ENCODE assay signal across 8 mouse cellular contexts in genomic region chr13:59584481-59584880, GRCm38 (mm10). TPM values are rescaled to one million over a fixed set of nuclear protein-coding genes. Genes with fewer than 3 reads are reported as not detected.
DNase-seq lines count a peak whose midpoint lies in the region; ATAC-seq lines count a peak whose summit lies in the region.

No protein-coding gene starts in this region.

- intact Hi-C loops in left cerebral cortex, postnatal 25 days (cut with DNase I): loop anchor here (10.0 kb wide), 1 partner anchor 950 kb away; no protein-coding TSS in a partner anchor

- H3K36me3 ChIP-seq in intestine, embryonic 14.5 days (ENCODE audit: control insufficient read depth, insufficient read depth, low read length): peaks cover 23% of the 10 kb centered on the region

- WGBS in intestine, embryonic 14.5 days: 2% methylated on average over 9 of the region's 9 CpGs

- H3K4me2 ChIP-seq in intestine, embryonic 14.5 days (ENCODE audit: low read length): peak overlapping the region; percentile 98

- peaks cover 19% of the 10 kb centered on the region; the same call in 1 of the 2 replicates for H3K4me1 ChIP-seq in intestine, embryonic 14.5 days (replicated peaks; ENCODE audit: control insufficient read depth, insufficient read depth, low read length)

- H3K9me3 ChIP-seq in intestine, embryonic 14.5 days (ENCODE audit: control insufficient read depth, low read length): no peaks in the 10 kb centered on the region

- peak; percentile 31 for DNase-seq in adrenal gland, adult 8-10 months
- DNase-seq in embryo, embryonic 11 days: peak; percentile 49
- DNase-seq in gastrocnemius, postnatal 25 days: peak; percentile 25
- peak; percentile 72 for DNase-seq in intestine, embryonic 14.5 days (ENCODE audit: low spot score)
- peak; percentile 31 to 43 for DNase-seq in left cerebral cortex, postnatal 25 days (ENCODE audit: low spot score in 2 of 2)
- peak; percentile 36 for DNase-seq in right cerebral cortex, postnatal 14 days
- no peak for DNase-seq in T-cell, adult 2 months (ENCODE audit: low spot score)

- H3K4me3 ChIP-seq in intestine, embryonic 14.5 days (ENCODE audit: low read depth, low read length): peak overlapping the region; percentile 91

- peak overlapping the region; percentile 57 for H3K9ac ChIP-seq in intestine, embryonic 14.5 days (ENCODE audit: low read length)

- H3K27me3 ChIP-seq in intestine, embryonic 14.5 days (replicated peaks; ENCODE audit: control insufficient read depth, insufficient read depth, low read length): no peaks in the 10 kb centered on the region

- H3K27ac ChIP-seq in intestine, embryonic 14.5 days (ENCODE audit: low read depth): peak overlapping the region; percentile 72; the same call in 1 of the 2 replicates

- peak; percentile 57 for ATAC-seq in intestine, embryonic 14.5 days (replicated peaks; ENCODE audit: low FRiP score, low TSS enrichment, low read depth)
- ATAC-seq in megakaryocyte, adult 5-6 weeks (ENCODE audit: poor library complexity, severe bottlenecking): peak; percentile 11; the same call in 1 of the 2 replicates

RNA-seq across cellular contexts. Expression of gene Agtpbp1, which starts 0.5 kb away (rescaled TPM):
- 10 to 100 TPM; 30.8 to 52.7 (median 43.7) TPM for total RNA-seq in adrenal gland, adult 8-10 months (2022)
- total RNA-seq in gastrocnemius, postnatal 25 days (2021): 10 to 100 TPM; 50.6 to 53.5 TPM
- polyA plus RNA-seq in intestine, embryonic 14.5 days (2014; fragmentation: Nextera tagmentation; extraction: Ambion mirVana): 22.5 and 26.7 TPM in 2 replicates
- 100 to 1,000 TPM; 340 to 341 TPM for total RNA-seq in left cerebral cortex, postnatal 25 days (2021)
- 64.5 and 71.4 TPM in 2 replicates for total RNA-seq in megakaryocyte, adult 5-6 weeks (2015)
- 73.0 and 106 TPM in 2 replicates for total RNA-seq in megakaryocyte, adult 5-6 weeks (2017)

RNA-seq across cellular contexts. Expression of gene Naa35, which starts 0.6 kb away (rescaled TPM):
- 10 to 100 TPM; 58.4 to 99.0 (median 93.4) TPM for total RNA-seq in adrenal gland, adult 8-10 months (2022)
- total RNA-seq in gastrocnemius, postnatal 25 days (2021): 10 to 100 TPM; 26.6 to 37.5 TPM
- polyA plus RNA-seq in intestine, embryonic 14.5 days (2014; fragmentation: Nextera tagmentation; extraction: Ambion mirVana): 79.6 and 83.3 TPM in 2 replicates
- total RNA-seq in left cerebral cortex, postnatal 25 days (2021): 10 to 100 TPM; 87.9 to 91.5 TPM
- total RNA-seq in megakaryocyte, adult 5-6 weeks (2015): 76.1 and 76.4 TPM in 2 replicates
- total RNA-seq in megakaryocyte, adult 5-6 weeks (2017): 30.4 and 53.1 TPM in 2 replicates
